Mouse (Mus musculus): ENCODE measurements around the gene Vwa2. TPM values are rescaled to one million over a fixed set of nuclear protein-coding genes. Genes with fewer than 3 reads are reported as not detected.

Vwa2 gene
- polyA plus RNA-seq, 1 experiment, result 0.08 TPM

GRCm38 (mm10) chr19:56891438-56891837, 17.4 kb downstream of the Vwa2 start:
- TF ChIP-seq REST (IDR thresholded peaks at IDR 0.05; ENCODE audit: insufficient read depth, insufficient read length) (no peak), MAX (IDR thresholded peaks at IDR 0.05; ENCODE audit: low read depth) (no peak), SRF (IDR thresholded peaks at IDR 0.05; ENCODE audit: control insufficient read depth, insufficient read length, low read depth) (no peak)
- Histone ChIP-seq H3K36me3 (ENCODE audit: control insufficient read depth, insufficient read depth) (no peaks in the 10 kb centered on the region), H3ac (ENCODE audit: control insufficient read depth, insufficient read length) (no peak overlapping the region), H3K4me2 (ENCODE audit: low read depth) (no peak overlapping the region), H3K4me3 (no peak overlapping the region), H3K27me3 (ENCODE audit: control insufficient read depth, insufficient read depth, insufficient read length) (no peaks in the 10 kb centered on the region), H3K79me2 (ENCODE audit: control insufficient read depth, insufficient read depth) (no peaks in the 10 kb centered on the region)

GRCm38 (mm10) chr19:56892586-56892985, 18.5 kb downstream of the Vwa2 start:
- Histone ChIP-seq H3K79me2 (ENCODE audit: control insufficient read depth, insufficient read depth) (no peaks in the 10 kb centered on the region), H3K4me3 (no peak overlapping the region), H3K36me3 (ENCODE audit: control insufficient read depth, insufficient read depth) (no peaks in the 10 kb centered on the region), H3K27me3 (ENCODE audit: control insufficient read depth, insufficient read depth, insufficient read length) (no peaks in the 10 kb centered on the region), H3K4me2 (ENCODE audit: low read depth) (no peak overlapping the region), H3ac (ENCODE audit: control insufficient read depth, insufficient read length) (no peak overlapping the region)
- no peak for TF ChIP-seq SRF (IDR thresholded peaks at IDR 0.05; ENCODE audit: control insufficient read depth, insufficient read length, low read depth)
- no peak for TF ChIP-seq USF1 (IDR thresholded peaks at IDR 0.05; ENCODE audit: low read depth)
- no peak for TF ChIP-seq MAX (IDR thresholded peaks at IDR 0.05; ENCODE audit: low read depth)
- no peak for TF ChIP-seq POLR2A (IDR thresholded peaks at IDR 0.05; ENCODE audit: insufficient read length, low read depth)
- no peak for TF ChIP-seq CEBPB (IDR thresholded peaks at IDR 0.05; ENCODE audit: insufficient read depth, poor library complexity, severe bottlenecking)
- TF ChIP-seq MYOG (IDR thresholded peaks at IDR 0.05; ENCODE audit: control insufficient read depth in 1 of 3, insufficient read depth in 1 of 3, insufficient read length in 2 of 3, low read depth in 2 of 3), result no peak
- TF ChIP-seq TCF3 (IDR thresholded peaks at IDR 0.05; ENCODE audit: insufficient read length, low read depth), result no peak
- TF ChIP-seq E2F4 (IDR thresholded peaks at IDR 0.05; ENCODE audit: insufficient read depth), result no peak
- TF ChIP-seq REST (IDR thresholded peaks at IDR 0.05; ENCODE audit: insufficient read depth, insufficient read length), result no peak
- TF ChIP-seq POLR2AphosphoS2 (IDR thresholded peaks at IDR 0.05; ENCODE audit: insufficient read length, low read depth), result no peak
- TF ChIP-seq MYOD1 (IDR thresholded peaks at IDR 0.05; ENCODE audit: control insufficient read depth in 1 of 3, insufficient read length in 2 of 3, low read depth in 2 of 3), result no peak
- TF ChIP-seq TCF12 (IDR thresholded peaks at IDR 0.05; ENCODE audit: insufficient read depth, poor library complexity, severe bottlenecking), result no peak

GRCm38 (mm10) chr19:56893326-56893725, 19.3 kb downstream of the Vwa2 start:
- no peaks in the 10 kb centered on the region for H3K79me2 ChIP-seq (ENCODE audit: control insufficient read depth, insufficient read depth)

GRCm38 (mm10) chr19:56897654-56898053, 23.6 kb downstream of the Vwa2 start:
- H3K79me2 ChIP-seq (ENCODE audit: control insufficient read depth, insufficient read depth), result no peaks in the 10 kb centered on the region
- H3K36me3 ChIP-seq (ENCODE audit: control insufficient read depth, insufficient read depth), result no peaks in the 10 kb centered on the region
- H3K4me3 ChIP-seq, result no peak overlapping the region
- peaks cover 10% of the 10 kb centered on the region for H3K27me3 ChIP-seq (ENCODE audit: control insufficient read depth, insufficient read depth, insufficient read length)
- H3K4me2 ChIP-seq (ENCODE audit: low read depth), result no peak overlapping the region
- H3ac ChIP-seq (ENCODE audit: control insufficient read depth, insufficient read length), result no peak overlapping the region
- TF ChIP-seq MAX (IDR thresholded peaks at IDR 0.05; ENCODE audit: low read depth) (no peak), E2F4 (IDR thresholded peaks at IDR 0.05; ENCODE audit: insufficient read depth) (no peak), MYOG (IDR thresholded peaks at IDR 0.05; ENCODE audit: control insufficient read depth in 1 of 3, insufficient read depth in 1 of 3, insufficient read length in 2 of 3, low read depth in 2 of 3) (no peak)

More at GRCm38 (mm10) chr19:56893326-56893725, 19.3 kb downstream of the Vwa2 start:
- Histone ChIP-seq H3K27me3 (ENCODE audit: control insufficient read depth, insufficient read depth, insufficient read length) (no peaks in the 10 kb centered on the region), H3K4me2 (ENCODE audit: low read depth) (no peak overlapping the region), H3ac (ENCODE audit: control insufficient read depth, insufficient read length) (no peak overlapping the region), H3K4me3 (no peak overlapping the region), H3K36me3 (ENCODE audit: control insufficient read depth, insufficient read depth) (no peaks in the 10 kb centered on the region)
- TF ChIP-seq POLR2AphosphoS2 (IDR thresholded peaks at IDR 0.05; ENCODE audit: insufficient read length, low read depth), result no peak
- TF ChIP-seq TCF3 (IDR thresholded peaks at IDR 0.05; ENCODE audit: insufficient read length, low read depth), result no peak
- TF ChIP-seq MYOD1 (IDR thresholded peaks at IDR 0.05; ENCODE audit: control insufficient read depth in 1 of 3, insufficient read length in 2 of 3, low read depth in 2 of 3), result peak in 1 of 3 experiments; percentile 9

- H3K4me3 ChIP-seq, result no peak overlapping the region
- no peaks in the 10 kb centered on the region for H3K79me2 ChIP-seq (ENCODE audit: control insufficient read depth, insufficient read depth)
- H3K4me2 ChIP-seq (ENCODE audit: low read depth), result no peak overlapping the region
- H3K27me3 ChIP-seq (ENCODE audit: control insufficient read depth, insufficient read depth, insufficient read length), result peaks cover 10% of the 10 kb centered on the region
- TF ChIP-seq POLR2A (IDR thresholded peaks at IDR 0.05; ENCODE audit: insufficient read length, low read depth) (no peak), CEBPB (IDR thresholded peaks at IDR 0.05; ENCODE audit: insufficient read depth, poor library complexity, severe bottlenecking) (no peak)
- H3K36me3 ChIP-seq (ENCODE audit: control insufficient read depth, insufficient read depth), result no peaks in the 10 kb centered on the region
- H3ac ChIP-seq (ENCODE audit: control insufficient read depth, insufficient read length), result no peak overlapping the region
These were observed 30.0 kb downstream of the Vwa2 start for GRCm38 (mm10) chr19:56904095-56904494.

GRCm38 (mm10) chr19:56905395-56905794, 31.3 kb downstream of the Vwa2 start:
- TF ChIP-seq TCF12 (IDR thresholded peaks at IDR 0.05; ENCODE audit: insufficient read depth, poor library complexity, severe bottlenecking) (no peak), REST (IDR thresholded peaks at IDR 0.05; ENCODE audit: insufficient read depth, insufficient read length) (no peak)
- no peak overlapping the region for H3K4me3 ChIP-seq

More at GRCm38 (mm10) chr19:56905395-56905794, 31.3 kb downstream of the Vwa2 start:
- no peaks in the 10 kb centered on the region for H3K79me2 ChIP-seq (ENCODE audit: control insufficient read depth, insufficient read depth)
- no peaks in the 10 kb centered on the region for H3K36me3 ChIP-seq (ENCODE audit: control insufficient read depth, insufficient read depth)
- H3K27me3 ChIP-seq (ENCODE audit: control insufficient read depth, insufficient read depth, insufficient read length), result peaks cover 10% of the 10 kb centered on the region
- H3ac ChIP-seq (ENCODE audit: control insufficient read depth, insufficient read length), result no peak overlapping the region
- H3K4me2 ChIP-seq (ENCODE audit: low read depth), result no peak overlapping the region

All from myocyte (in vitro differentiated cells).